Mouse (Mus musculus): Measurements from ENCODE around the gene Tspan7.

- no peak for TF ChIP-seq POLR2A (IDR thresholded peaks at IDR 0.05; ENCODE audit: low read depth, low read length)
- TF ChIP-seq CTCF (IDR thresholded peaks at IDR 0.05; ENCODE audit: extremely low read depth, insufficient read depth, insufficient read length, insufficient replicate concordance), result no peak
These were observed 780 bp downstream of the Tspan7 start for GRCm38 (mm10) chrX:10485664-10486211.
